Mouse (Mus musculus) spleen, postnatal 36 days (tissue): Measurements from ENCODE around the gene A630089N07Rik.
"Not testable (repeated sequence)": the region's sequence is repeated elsewhere in the genome, so short reads cannot be mapped to it uniquely, and the experiment has no call there.

Experiments used
- DNase-seq, 2 experiments: peaks; one replicate each; pipeline ENCODE4 v3.0.0; 2022; ENCODE audit warnings: low spot score in 2 of 2, mixed read lengths in 1 of 2

Gene A630089N07Rik

DNA sequence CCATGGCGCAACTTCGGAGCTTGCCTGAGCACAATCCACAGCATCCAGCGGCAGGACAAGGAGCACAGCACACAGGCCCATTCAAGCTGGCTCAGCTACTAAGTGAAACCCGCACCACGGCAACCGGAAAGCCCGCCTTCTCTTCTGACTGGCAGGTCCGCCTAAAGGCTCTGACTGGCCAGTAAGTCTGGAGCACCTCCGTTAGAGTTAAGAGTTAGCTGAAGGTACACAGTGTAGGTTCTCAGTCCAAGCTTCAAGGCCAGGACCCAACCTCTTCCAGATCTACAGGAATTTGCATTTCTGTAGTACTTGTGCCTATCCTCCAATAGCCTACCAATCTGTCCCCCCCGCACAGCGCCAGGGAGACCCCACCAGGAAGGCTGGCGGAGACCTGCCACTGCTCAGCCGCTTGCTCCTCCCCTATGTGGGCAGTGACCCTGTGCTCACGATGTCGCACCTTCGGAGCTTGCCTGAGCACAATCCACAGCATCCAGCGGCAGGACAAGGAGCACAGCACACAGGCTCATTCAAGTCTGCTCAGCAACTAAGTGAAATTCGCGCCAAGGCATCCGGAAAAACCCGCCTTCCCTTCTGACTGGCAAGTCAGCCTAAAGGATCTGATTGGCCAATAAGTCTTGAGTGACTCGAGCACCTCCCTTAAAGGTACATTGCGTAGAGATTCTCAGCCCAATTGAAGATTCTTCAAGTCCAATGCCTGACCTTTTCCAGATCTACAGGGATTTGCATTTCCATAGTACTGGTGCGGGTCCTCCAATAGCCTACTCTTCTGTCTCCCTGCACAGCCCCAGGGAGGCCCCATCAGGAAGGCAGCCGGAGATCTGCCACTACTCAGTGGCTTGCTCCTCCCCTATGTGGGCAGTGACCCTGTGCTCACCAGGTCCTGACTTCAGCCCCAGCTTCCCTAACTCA lies at the start of gene A630089N07Rik:
Gene A630089N07Rik, minus strand, starts transcription at position 562 of the 930 bp plus-strand sequence.
- peak; percentile 83 to 84 for DNase-seq

DNA sequence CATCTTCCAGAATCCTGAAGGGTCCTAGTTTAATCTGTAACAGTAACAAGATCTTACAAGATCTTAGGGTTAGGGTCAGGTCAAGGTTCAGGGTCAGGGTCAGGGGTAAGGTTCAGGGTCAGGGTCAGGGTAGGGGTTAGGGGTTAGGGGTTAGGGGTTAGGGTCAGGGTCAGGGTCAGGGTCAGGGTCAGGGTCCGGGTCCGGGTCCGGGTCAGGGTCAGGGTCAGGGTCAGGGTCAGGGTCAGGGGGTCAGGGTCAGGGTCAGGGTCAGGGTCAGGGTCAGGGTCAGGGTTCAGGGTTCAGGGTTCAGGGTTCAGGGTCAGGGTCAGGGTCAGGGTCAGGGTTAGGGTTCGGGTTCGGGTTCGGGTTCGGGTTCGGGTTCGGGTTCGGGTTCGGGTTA lies 24.9 kb upstream of the A630089N07Rik start:
- DNase-seq: no peak

DNA sequence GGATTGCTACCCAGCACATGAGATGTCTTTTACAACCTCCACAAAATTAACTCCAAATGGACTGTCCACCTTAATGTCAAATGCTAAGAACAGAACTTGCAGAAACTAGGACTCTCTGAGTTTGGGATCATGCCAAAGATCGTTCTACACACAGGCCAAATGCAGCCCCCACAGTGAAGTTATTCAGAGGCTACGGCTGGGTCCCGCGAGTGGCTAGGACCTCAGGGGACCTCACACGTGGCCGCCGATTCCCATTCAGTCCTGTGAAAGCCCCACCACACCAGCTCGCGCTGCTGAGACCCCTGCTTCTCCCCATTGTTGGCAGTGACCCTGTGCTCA lies 731 bp downstream of the A630089N07Rik start:
- not testable (repeated sequence) for DNase-seq

DNA sequence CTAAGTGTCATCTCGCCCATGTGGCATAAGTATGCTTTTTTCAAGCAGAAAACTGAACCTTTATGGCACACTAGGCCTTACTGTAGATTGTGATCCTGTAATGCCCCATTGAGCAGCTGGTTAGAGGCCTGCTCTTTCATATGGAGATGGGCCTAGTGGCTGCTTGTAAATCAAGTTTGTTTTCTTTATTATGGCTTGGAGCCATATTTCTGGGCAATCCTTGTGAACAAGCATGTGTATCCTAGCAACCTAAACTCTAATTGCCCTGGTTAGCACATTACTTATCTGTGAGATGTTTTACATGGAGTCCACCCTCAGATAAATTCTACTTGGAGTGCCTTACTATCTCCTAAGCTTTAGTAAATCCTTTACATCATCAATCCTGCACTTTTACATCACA lies 1.1 kb downstream of the A630089N07Rik start:
- DNase-seq: not testable (repeated sequence)

DNA sequence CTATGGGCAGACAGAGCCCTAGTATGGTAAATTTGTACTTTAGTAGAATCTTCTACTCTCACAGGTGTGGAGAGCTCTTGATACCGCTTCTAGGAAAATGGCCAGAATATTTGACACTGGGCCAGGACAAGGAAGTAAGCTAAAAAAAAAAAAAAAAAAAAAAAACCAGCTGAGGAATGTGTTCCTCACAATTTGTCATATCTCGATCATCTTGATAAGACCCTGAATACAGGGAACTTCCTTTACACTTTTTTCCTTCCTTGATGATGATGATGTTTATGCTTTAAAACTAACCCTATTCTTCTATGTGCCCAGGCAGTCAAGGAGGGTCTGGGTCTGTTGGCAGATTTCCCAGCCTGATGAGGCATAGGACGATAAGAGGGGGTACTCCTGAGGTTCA lies 2.9 kb downstream of the A630089N07Rik start:
- not testable (repeated sequence) for DNase-seq

DNA sequence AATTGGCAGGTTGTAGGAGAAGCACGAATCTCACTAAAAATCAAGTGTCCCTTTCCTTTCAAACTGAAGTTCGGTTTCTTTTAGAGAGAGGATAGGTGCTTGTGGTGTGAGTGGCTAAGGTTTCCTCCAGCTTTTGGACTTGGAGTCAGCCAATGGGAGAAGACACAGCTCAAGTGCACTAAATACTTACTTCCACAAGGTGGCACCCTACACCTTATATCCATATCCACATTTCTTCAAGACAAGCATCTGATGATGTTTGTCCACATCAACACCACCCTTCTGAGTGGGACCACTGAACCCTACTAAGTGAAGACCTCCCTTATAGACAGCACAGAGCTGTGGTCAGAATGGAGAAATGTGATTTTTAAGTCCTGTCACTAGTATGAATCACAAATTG lies 40.6 kb downstream of the A630089N07Rik start:
- peak; percentile 2 to 26 for DNase-seq

DNA sequence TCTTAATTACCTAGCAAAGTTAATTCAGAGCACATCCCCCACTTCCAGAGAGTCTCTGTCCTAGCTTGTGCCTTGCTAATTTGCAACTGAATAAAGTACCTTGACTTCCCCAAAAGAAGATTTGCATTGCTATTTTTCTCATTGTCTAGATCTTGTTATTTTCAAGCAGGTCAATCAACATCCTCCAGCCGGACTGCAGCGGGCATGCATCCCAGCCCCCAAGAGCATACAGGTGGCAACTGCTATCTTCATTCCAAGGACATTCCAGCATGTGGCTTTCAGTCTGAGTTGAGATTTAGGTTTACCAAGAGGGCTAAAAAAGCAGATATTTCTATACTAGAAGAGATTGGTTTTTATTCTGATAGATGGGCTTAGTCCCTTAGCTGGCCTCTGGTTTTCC lies 47.3 kb downstream of the A630089N07Rik start:
- not testable (repeated sequence) for DNase-seq

DNA sequence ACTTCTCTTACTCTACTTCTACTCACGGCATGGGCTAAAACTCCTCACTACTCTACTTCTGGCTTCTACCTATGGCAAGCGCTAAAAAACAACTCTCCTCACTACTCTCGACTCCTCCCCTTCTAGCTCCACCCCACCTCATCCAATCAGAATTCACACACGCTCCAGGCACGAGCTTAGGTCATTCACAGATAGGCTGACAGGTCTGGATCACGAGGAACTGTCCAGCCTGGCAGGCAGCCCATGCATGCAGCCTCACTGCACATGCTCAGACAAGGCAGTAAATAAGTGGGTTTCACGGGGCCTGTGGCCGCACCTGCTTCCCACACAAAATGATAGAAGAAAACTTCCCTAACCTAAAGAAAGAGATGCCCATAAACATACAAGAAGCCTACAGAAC lies 56.1 kb downstream of the A630089N07Rik start:
- not testable (repeated sequence) for DNase-seq

DNA sequence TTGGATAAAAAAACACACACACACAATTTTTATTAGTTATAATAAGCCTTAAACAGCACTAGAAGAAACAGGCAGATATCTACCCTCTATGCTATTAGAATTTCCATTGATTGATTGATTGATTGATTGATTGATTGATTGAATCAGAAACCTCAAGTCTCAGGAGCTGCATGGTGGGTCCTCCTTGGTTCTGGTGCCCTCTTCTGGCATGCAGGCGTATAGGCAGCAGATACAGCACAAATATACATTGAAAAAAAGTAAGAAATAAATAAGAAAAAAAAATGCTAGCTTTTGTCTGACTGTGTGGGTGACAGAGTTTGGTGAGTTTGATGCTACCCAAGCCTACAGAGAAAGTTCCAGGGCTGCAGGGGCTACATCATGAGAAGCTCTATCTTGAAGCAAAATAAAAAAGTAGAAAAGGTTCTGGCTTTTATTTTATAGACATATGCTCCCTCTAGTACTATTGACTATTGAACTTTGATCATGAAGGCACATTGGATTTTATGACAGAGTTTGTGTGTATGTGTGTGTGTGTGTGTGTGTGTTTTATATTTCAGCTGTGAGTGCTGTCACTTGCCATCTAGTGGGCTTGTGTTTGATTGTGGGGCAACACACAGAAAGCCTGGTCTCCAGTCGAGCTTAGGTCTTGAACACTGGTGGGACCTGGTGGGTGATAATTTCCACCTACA lies 59.4 kb downstream of the A630089N07Rik start:
- DNase-seq: no peak

DNA sequence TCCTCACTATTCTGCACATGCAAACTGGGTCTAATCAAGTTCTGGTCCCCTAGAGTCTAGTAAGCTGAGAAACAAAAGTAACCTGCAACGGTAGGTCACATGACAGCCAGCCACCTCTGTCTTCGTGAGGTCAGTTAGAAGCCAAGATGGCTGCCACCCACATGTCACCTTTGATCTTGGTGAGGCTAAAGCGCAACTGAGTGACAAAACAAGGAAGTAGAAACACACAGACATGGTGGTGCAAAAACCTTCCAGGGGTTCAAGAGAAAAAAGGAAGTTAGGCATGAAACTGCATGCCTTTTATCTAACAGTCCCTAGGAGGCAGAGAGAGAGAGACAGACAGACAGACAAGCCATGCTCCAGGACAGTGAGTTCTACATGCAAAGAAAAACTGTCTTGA lies 60.2 kb downstream of the A630089N07Rik start:
- DNase-seq: no peak

DNA sequence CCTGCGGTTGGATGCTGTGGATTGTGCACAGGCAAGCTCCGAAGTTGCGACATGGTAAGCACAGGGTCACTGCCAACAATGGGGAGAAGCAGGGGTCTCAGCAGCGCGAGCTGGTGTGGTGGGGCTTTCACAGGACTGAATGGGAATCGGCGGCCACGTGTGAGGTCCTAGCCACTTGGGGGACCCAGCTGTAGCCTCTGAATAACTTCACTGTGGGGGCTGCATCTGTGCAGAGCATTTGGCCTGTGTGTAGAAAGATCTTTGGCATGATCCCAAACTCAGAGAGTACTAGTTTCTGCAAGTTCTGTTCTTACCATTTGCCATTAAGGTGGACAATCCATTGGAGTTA lies 84.9 kb downstream of the A630089N07Rik start:
- not testable (repeated sequence) for DNase-seq

DNA sequence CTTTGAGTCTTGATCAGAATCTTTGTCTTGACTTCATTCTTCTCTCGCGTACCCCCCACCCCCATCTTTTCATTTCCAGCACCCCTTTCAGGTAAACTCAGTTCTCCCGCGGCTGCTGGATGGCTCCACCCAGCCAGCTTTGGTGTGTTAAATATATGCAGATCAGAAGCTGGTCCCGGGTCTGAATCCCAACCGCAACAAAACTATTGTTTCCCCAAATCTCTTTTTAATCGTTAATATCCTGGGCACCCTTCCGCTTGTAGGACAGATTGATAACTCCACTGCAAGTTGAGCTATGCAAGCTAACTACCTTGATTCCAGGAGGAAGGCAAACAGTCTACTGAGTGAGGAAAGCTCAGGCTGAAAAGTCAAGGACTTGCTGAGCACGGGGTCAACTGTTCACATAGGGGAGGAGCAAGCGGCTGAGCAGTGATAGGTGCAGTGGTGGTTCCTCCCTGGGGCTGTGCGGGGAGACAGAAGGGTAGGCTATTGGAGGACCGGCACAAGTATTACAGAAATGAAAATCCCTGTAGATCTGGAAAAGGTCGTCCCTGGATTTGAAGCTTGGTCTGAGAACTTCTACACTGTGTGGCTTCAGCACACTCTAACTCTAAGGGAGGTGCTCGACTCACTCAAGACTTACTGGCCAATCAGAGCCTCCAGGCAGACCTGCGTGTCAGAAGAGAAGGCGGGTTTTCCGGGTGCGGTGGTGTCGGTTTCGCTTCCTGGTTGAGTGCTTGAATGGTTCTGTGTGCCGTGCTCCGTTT lies 85.5 kb downstream of the A630089N07Rik start, which contains the start of gene B230307C23Rik:
Gene B230307C23Rik, plus strand, starts transcription at position 700 of the 767 bp plus-strand sequence.
- peak; percentile 87 to 90 for DNase-seq

DNA sequence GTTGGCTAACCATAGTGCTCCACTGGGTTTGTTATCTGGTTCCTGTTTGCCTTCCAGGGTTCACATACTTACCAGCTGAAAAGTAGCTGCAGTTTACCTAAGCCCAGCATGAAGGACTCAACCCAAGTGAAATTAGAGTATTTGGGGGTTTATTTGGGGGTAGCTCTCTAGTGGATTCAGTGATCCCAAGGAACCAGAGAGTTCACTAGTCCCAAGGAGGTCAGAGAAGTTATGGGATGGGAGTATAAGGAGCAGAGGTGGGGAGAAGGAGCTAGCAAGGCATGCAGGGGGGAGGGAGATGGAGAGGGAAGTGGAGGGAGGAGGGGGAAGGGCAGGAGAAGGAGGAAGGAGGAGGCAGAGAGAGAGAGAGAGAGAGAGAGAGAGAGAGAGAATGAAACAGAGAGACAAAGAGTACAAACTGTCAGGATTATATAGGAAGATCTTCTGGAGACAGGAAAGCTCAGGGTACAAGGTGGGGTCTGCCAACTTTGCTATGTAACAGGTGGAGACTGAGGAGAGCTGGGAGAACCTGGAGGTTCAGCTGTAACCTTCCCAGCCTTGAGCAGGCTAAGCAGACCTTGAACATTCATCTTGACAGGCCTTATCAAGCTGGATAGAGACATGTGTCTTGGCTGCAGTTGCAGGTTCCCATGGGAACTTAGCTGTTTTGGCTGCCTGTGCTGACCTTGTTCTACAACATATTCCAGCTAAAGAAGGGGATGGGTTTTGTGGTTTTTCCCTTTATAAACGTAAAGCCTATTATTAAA lies 86.2 kb downstream of the A630089N07Rik start:
- no peak for DNase-seq

DNA sequence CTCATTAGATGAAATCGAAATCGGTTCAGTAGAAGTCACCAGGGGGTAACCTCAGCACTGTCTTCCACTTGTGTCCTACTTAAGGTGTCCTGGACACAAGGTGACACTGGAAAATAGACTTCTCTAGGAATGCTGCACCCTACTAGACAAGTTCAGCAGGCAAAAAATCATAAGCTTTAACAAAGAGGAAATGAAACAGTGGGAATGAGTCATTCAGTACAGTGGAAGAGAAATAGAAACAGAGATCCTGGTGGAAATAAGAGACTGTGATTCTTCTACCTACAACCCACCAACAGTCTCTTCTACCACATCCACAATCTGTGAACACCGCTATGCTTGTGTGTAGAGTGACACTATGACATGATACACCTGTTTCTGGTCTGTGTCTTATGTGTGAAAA lies 89.8 kb downstream of the A630089N07Rik start:
- not testable (repeated sequence) for DNase-seq

DNA sequence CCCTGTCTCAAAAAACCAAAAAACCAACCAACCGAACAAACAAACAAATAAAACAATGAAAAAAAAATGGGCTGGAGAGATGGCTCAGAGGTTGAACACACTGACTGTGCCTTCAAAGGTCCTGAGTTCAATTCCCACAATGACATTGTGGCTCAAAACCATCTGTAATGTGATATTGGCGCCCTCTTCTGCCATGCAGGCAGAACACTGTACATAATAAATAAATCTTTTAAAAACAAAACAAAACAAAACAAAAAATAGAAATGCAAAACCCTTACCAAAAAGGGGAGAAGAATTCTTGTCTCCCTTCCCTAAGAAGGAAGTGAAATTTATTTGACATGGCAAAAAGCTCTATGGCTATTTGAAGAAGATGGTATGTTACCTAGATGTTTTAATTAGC lies 90.7 kb downstream of the A630089N07Rik start:
- no peak for DNase-seq

DNA sequence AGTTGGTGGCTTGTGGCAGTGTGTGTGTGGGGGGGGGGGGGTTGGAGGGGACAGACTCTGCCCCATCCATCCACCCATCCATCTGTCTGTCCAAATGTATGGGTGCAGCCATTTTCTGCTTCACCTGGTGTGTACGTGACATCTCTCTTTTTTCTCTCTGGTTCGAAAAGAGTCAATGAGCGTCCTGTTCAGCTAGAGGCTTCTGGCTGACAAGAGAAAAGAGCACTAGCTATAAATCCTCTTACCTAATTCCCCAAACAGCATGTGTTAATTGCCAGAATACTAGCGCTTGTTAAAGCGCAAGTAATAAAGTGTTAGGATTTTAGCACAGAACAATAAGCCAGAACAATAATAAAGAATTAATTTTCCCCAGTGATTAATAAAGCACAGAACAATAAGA lies 97.7 kb downstream of the A630089N07Rik start:
- no peak for DNase-seq

DNA sequence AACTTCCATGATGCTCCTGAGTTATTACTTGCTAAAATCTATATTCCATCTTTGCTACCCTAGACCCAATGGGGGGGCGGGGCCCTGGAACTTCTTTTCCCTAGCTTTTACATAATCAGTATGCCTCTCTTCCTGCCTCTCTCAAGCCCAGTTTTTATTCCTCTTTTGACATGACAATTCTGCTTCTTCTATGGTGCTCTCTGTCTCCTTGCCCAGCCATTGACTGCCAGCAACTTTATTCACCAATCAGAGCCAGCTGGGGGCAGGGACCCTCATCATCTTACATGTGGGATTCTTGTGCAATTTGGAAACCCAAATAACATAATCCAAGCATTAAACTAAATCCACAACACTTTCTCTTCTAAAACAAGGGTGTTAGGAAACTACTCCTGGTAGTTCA lies 100.9 kb downstream of the A630089N07Rik start:
- DNase-seq: no peak

DNA sequence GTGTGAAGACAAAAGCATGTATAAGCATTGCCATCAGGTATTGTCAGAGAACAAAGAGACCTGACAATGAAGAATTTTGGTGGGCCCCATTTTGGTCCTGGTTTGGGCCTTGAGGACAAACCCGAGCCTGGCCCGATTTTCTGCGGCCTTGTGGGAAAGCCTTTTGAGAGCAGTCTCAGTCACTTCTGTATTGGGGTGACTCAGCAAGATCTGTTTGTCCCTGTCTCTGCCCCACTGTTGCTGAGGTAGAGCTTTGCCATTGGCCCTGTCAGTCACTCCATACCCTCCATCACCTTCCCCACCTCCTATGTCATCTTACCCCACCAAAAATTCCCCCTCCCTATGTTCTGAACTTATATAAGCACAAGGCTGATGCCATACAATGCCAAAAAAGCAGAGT lies 104.5 kb downstream of the A630089N07Rik start:
- DNase-seq: no peak

DNA sequence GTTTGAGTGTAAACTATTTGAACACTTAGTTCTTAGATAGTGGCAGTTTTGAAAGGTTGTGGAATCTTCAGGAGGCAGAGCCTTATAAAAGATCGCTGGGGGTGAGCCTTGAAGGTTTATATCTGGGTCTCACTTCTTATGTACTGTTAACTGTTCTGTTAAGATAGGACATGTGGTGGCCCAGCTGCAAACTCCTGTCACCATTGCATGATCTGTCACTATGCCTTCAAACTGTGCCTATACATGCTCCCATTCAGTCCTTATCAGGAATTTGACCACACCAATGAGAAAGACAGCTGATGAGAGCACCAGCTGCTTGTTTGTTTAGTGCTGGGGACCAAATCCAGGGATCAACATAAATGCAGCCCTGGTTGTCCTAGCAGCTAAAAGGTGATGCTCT lies 105.0 kb downstream of the A630089N07Rik start:
- DNase-seq: no peak

DNA sequence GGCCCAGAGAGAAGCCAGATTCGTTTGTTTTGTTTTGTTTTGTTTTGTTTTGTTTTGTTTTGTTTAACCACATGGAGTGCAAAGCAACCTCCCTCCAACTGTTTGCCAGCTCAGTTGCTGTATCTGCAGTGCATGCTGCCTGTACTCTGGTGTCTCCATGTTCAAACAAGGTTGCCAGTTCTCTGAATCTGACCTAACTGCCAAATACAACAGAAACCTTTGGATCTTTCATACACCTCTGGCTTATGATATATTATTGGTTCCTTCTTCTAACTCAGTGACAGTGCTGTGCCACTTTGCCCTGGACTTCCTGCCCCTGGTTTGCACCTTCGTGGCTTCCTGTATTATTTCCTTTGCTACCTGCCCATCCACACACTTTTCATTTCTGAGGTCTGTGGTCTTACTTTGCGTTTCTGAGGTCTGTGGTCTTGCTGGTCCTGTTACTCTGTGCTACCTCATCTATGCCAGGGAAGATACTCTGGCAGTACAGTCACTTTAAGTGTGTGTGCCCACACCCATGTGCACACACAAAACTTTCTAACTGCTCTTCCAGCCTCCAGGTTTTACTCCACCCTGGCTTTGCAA lies 118.2 kb downstream of the A630089N07Rik start:
- no peak for DNase-seq
